Mouse (Mus musculus) midbrain, embryonic 11.5 days (tissue): ENCODE measurements around the gene Mdga2. TPM values are rescaled to one million over a fixed set of nuclear protein-coding genes. Genes with fewer than 3 reads are reported as not detected.

Experiments
- ATAC-seq: fragments of 200-750 bp; cut with Nextera tagmentation; 2 replicates; pipeline ENCODE4 v1.8.0; 2017; ENCODE audit warnings: moderate TSS enrichment, moderate library complexity; ENCODE audit not compliant: low FRiP score
- DNase-seq: peaks from one replicate; pipeline ENCODE4 v3.0.0; 2015; ENCODE audit warnings: low spot score; ENCODE audit errors: missing footprints
- H3K27ac ChIP-seq: fragments of 300-500 bp; sonication (generic); 2 replicates; pipeline ENCODE4 v1.5.1; 2014; ENCODE audit warnings: low read depth, low read length
- H3K27me3 ChIP-seq: fragments of 300-500 bp; sonication (generic); 2 replicates; pipeline ENCODE4 v1.6.1; 2014; ENCODE audit warnings: mild to moderate bottlenecking, low read length, moderate library complexity, mixed read lengths; ENCODE audit not compliant: control insufficient read depth, insufficient read depth
- H3K36me3 ChIP-seq: fragments of 300-500 bp; sonication (generic); 2 replicates; pipeline ENCODE4 v1.6.1; 2014; ENCODE audit warnings: mild to moderate bottlenecking, low read length, moderate library complexity, mixed read lengths; ENCODE audit not compliant: control insufficient read depth, insufficient read depth
- H3K4me1 ChIP-seq: fragments of 300-500 bp; sonication (generic); 2 replicates; pipeline ENCODE4 v1.6.1; 2014; ENCODE audit warnings: low read length; ENCODE audit not compliant: control insufficient read depth, insufficient read depth
- H3K4me2 ChIP-seq: fragments of 300-500 bp; sonication (generic); 2 replicates; pipeline ENCODE4 v1.6.1; 2014; ENCODE audit warnings: mild to moderate bottlenecking, moderate library complexity
- H3K4me3 ChIP-seq: fragments of 300-500 bp; sonication (generic); 2 replicates; pipeline ENCODE4 v1.5.1; 2014; ENCODE audit warnings: low read depth, low read length
- H3K9ac ChIP-seq: fragments of 300-500 bp; sonication (generic); 2 replicates; pipeline ENCODE4 v1.6.1; 2014; ENCODE audit warnings: low read length
- H3K9me3 ChIP-seq: fragments of 300-500 bp; sonication (generic); 2 replicates; pipeline ENCODE4 v1.6.1; 2016; ENCODE audit warnings: low read length; ENCODE audit not compliant: control insufficient read depth
- WGBS: fragments of 180-500 bp; shearing (Covaris S2); extraction: QIAGEN DNeasy Blood & Tissue Kit; methylation state at CpG from one replicate; pipeline ENCODE4 v1.1.7; 2014; 5-methylcytosine and 5-hydroxymethylcytosine counted together
- polyA plus RNA-seq: library from polyadenylated mRNA; unstranded; fragments of >200 nt; fragmentation: Nextera tagmentation; extraction: Ambion mirVana; gene quantifications from 2 replicates; pipeline ENCODE4 v1.2.1, GENCODE M21; 2014

Gene Mdga2
- polyA plus RNA-seq, 1 experiment from 2014 or later = 4.0 TPM

- 86% methylated on average over 3 of the region's 3 CpGs for WGBS
- Histone ChIP-seq H3K9me3 (no peaks in the 10 kb centered on the region), H3K27ac (no peak overlapping the region), H3K4me3 (no peak overlapping the region), H3K27me3 (no peaks in the 10 kb centered on the region), H3K9ac (no peak overlapping the region), H3K4me1 (no peaks in the 10 kb centered on the region), H3K36me3 (no peaks in the 10 kb centered on the region), H3K4me2 (no peak overlapping the region)
- ATAC-seq (no peak), DNase-seq (no peak)
These were observed 356.1 kb downstream of the Mdga2 start for GRCm38 (mm10) chr12:66866199-66866598.

GRCm38 (mm10) chr12:66853167-66853566, 369.2 kb downstream of the Mdga2 start:
- Histone ChIP-seq H3K4me3 (no peak overlapping the region), H3K4me1 (no peaks in the 10 kb centered on the region), H3K27me3 (no peaks in the 10 kb centered on the region), H3K4me2 (no peak overlapping the region), H3K36me3 (no peaks in the 10 kb centered on the region), H3K9ac (no peak overlapping the region), H3K9me3 (no peaks in the 10 kb centered on the region), H3K27ac (no peak overlapping the region)
- ATAC-seq (no peak), DNase-seq (no peak)
- WGBS = 27% methylated on average over 3 of the region's 3 CpGs

DNA sequence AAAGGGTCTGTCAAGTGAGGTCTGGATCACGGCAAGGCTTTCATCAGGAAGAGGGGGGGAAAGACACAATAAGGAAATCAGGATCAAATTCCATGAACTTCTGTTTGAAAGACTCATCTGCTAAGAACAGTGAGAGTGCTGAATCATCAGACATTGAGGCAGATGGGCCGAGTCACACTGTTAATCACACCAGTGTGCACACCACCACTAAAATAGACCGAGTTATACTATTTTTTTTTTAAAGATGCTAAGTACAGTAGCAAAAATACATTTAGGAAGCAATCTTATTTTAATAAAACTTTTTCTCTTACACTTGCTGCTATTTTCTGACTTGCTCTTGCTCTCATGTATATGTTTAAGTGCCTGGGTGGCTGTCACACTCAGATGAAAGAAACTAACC, 382.0 kb downstream of the Mdga2 start:
- Histone ChIP-seq H3K4me3 (no peak overlapping the region), H3K27ac (no peak overlapping the region)

GRCm38 (mm10) chr12:66755653-66756052, 466.7 kb downstream of the Mdga2 start:
- no peak overlapping the region for H3K9ac ChIP-seq
- H3K4me1 ChIP-seq = no peaks in the 10 kb centered on the region
- H3K9me3 ChIP-seq = no peaks in the 10 kb centered on the region
- H3K4me3 ChIP-seq = no peak overlapping the region
- H3K36me3 ChIP-seq = no peaks in the 10 kb centered on the region
- H3K27me3 ChIP-seq = no peaks in the 10 kb centered on the region
- DNase-seq = no peak
- H3K4me2 ChIP-seq = no peak overlapping the region
- no peak overlapping the region for H3K27ac ChIP-seq
- ATAC-seq = no peak

More for the DNA sequence above, 382.0 kb downstream of the Mdga2 start:
- H3K9ac ChIP-seq = no peak overlapping the region
- no peak for DNase-seq
- H3K9me3 ChIP-seq = no peaks in the 10 kb centered on the region
- H3K4me2 ChIP-seq = no peak overlapping the region
- H3K27me3 ChIP-seq = no peaks in the 10 kb centered on the region
- WGBS = 61% methylated on average over 3 of the region's 3 CpGs
- H3K4me1 ChIP-seq = no peaks in the 10 kb centered on the region
- no peak for ATAC-seq
- H3K36me3 ChIP-seq = no peaks in the 10 kb centered on the region

DNA sequence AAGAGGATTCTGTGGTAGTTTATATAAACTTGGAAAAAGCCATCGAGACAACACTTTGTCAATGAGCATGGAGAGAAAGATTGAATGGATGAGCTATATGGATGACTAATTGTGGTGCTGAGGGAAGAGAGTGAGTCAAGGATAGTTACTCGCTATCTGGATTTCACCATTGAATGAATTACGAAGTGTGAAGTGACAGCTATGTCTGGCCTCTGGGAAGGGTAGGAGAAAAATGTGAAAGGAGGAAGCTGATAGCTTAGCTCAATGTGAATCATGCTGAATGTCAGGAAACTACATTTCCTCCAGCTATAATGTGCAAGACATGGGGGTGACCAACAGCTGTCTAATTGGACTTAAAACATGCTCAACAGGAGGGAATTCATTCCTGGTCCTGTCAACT, 487.8 kb downstream of the Mdga2 start:
- 82% methylated on average over 3 of the region's 3 CpGs for WGBS
- Histone ChIP-seq H3K4me1 (no peaks in the 10 kb centered on the region), H3K9ac (no peak overlapping the region), H3K9me3 (no peaks in the 10 kb centered on the region), H3K4me2 (no peak overlapping the region), H3K4me3 (no peak overlapping the region), H3K27ac (no peak overlapping the region), H3K27me3 (no peaks in the 10 kb centered on the region), H3K36me3 (no peaks in the 10 kb centered on the region)
- ATAC-seq (no peak), DNase-seq (no peak)

DNA sequence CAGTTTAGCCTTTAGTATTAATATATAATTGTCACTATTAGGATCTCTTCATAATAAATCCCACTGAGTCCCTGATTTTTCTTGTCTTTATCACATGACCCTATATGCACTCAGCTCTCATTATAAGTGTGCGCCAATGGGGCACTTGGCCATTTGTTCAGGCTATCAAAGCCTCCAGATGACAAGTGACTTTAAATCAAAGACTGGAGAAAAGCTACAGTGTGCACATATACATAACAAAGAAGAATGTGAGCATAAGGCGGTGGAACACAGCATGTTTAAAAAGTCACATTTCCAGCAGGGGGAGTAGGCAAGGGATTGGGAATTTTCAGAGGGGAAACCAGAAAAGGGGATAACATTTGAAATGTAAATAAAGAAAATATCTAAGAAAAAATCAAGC, 497.9 kb downstream of the Mdga2 start:
- no peak overlapping the region for H3K9ac ChIP-seq
- ATAC-seq (peak; percentile 76), DNase-seq (peak; percentile 59)
- no peak overlapping the region for H3K27ac ChIP-seq
- 41% methylated on average over 2 of the region's 2 CpGs for WGBS
- no peak overlapping the region for H3K4me3 ChIP-seq
- H3K4me1 ChIP-seq = no peaks in the 10 kb centered on the region
- no peaks in the 10 kb centered on the region for H3K27me3 ChIP-seq
- H3K36me3 ChIP-seq = no peaks in the 10 kb centered on the region
- H3K4me2 ChIP-seq = no peak overlapping the region
- no peaks in the 10 kb centered on the region for H3K9me3 ChIP-seq

DNA sequence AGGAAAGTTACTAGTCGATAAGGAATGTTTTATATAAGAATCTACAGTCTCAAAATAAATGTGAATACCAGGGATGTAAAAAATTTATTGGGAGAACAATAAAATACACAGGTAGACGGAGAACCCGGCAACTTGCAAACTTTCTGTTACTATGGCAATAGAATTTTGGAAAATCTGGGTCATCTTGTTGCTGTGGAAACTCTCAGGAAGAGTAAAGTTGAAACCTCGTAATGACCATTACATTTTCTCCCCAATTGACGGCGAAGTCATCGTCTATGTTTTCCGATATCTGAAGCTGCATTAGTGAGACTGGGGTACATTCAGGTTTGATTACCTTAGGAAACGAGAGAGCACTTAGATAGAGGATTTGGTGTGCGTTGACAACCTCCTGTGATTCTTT, 514.0 kb downstream of the Mdga2 start:
- no peak overlapping the region for H3K4me2 ChIP-seq
- H3K36me3 ChIP-seq = no peaks in the 10 kb centered on the region
- H3K4me1 ChIP-seq = no peaks in the 10 kb centered on the region
- H3K27me3 ChIP-seq = no peaks in the 10 kb centered on the region
- H3K9ac ChIP-seq = no peak overlapping the region
- no peaks in the 10 kb centered on the region for H3K9me3 ChIP-seq
- no peak overlapping the region for H3K27ac ChIP-seq
- no peak overlapping the region for H3K4me3 ChIP-seq
- DNase-seq (no peak), ATAC-seq (no peak)
- 85% methylated on average over 10 of the region's 10 CpGs for WGBS

- WGBS = 24% methylated on average over 2 of the region's 2 CpGs
These were observed 514.9 kb downstream of the Mdga2 start for GRCm38 (mm10) chr12:66707431-66707830.

GRCm38 (mm10) chr12:66705015-66705414, 517.3 kb downstream of the Mdga2 start:
- no peak for ATAC-seq
- no peaks in the 10 kb centered on the region for H3K4me1 ChIP-seq
- H3K9me3 ChIP-seq = no peaks in the 10 kb centered on the region
- DNase-seq = no peak
- no peak overlapping the region for H3K27ac ChIP-seq
- H3K4me3 ChIP-seq = no peak overlapping the region
- no peaks in the 10 kb centered on the region for H3K27me3 ChIP-seq
- H3K4me2 ChIP-seq = no peak overlapping the region
- no peaks in the 10 kb centered on the region for H3K36me3 ChIP-seq
- H3K9ac ChIP-seq = no peak overlapping the region

More at GRCm38 (mm10) chr12:66707431-66707830, 514.9 kb downstream of the Mdga2 start:
- no peaks in the 10 kb centered on the region for H3K27me3 ChIP-seq
- no peak overlapping the region for H3K4me3 ChIP-seq
- no peaks in the 10 kb centered on the region for H3K4me1 ChIP-seq
- H3K27ac ChIP-seq = no peak overlapping the region
- H3K9me3 ChIP-seq = no peaks in the 10 kb centered on the region
- H3K9ac ChIP-seq = no peak overlapping the region
- ATAC-seq (no peak), DNase-seq (no peak)
- no peaks in the 10 kb centered on the region for H3K36me3 ChIP-seq
- no peak overlapping the region for H3K4me2 ChIP-seq

DNA sequence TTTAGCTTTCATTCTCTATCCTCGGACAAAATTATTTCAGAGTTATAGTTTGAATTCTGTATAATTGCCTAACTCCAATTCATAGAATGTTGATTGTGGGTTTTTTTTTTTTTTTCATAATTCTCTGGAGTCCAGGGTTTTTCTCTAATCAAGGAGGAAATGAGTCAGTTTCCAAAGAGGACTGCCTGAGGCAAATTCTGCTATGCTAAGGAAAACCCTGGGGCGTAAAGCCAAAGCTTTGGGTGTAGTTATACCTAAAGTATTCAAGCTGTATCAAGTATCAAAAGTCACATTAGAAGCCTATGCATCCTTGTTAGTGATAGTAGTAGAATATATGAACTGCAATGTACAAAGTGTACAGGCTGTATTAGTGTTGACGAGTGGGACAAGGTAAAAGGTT, 519.6 kb downstream of the Mdga2 start:
- WGBS = 87% methylated on average over 3 of the region's 3 CpGs

More for the DNA sequence above, 519.6 kb downstream of the Mdga2 start:
- H3K9ac ChIP-seq = no peak overlapping the region
- H3K4me3 ChIP-seq = no peak overlapping the region
- H3K9me3 ChIP-seq = no peaks in the 10 kb centered on the region
- ATAC-seq = no peak
- DNase-seq = no peak
- H3K36me3 ChIP-seq = no peaks in the 10 kb centered on the region
- H3K27me3 ChIP-seq = no peaks in the 10 kb centered on the region
- H3K4me2 ChIP-seq = no peak overlapping the region
- H3K27ac ChIP-seq = no peak overlapping the region
- H3K4me1 ChIP-seq = no peaks in the 10 kb centered on the region
